Mouse (Mus musculus) kidney, embryonic 14.5 days (tissue): Measurements from ENCODE around the gene Vmn1r42. TPM values are rescaled to one million over a fixed set of nuclear protein-coding genes. Genes with fewer than 3 reads are reported as not detected.

Experiments
- ATAC-seq: fragments of 200-750 bp; cut with Nextera tagmentation; 2 replicates; pipeline ENCODE4 v1.8.0; 2017; ENCODE audit warnings: moderate number of reproducible peaks, mild to moderate bottlenecking, moderate TSS enrichment, moderate library complexity; ENCODE audit not compliant: low FRiP score, low TSS enrichment
- H3K27ac ChIP-seq: fragments of 300-500 bp; sonication (generic); 2 replicates; pipeline ENCODE4 v1.5.1; 2014; ENCODE audit warnings: low read depth, mild to moderate bottlenecking, low read length, moderate library complexity, mixed read lengths
- H3K27me3 ChIP-seq: fragments of 300-500 bp; sonication (generic); 2 replicates; pipeline ENCODE4 v1.6.1; 2014; ENCODE audit warnings: mild to moderate bottlenecking, low read length; ENCODE audit not compliant: control insufficient read depth, insufficient read depth
- H3K36me3 ChIP-seq: fragments of 300-500 bp; sonication (generic); 2 replicates; pipeline ENCODE4 v1.6.1; 2014; ENCODE audit warnings: low read length, mixed read lengths; ENCODE audit not compliant: control insufficient read depth, insufficient read depth
- H3K4me1 ChIP-seq: fragments of 300-500 bp; sonication (generic); 2 replicates; pipeline ENCODE4 v1.6.1; 2014; ENCODE audit warnings: low read length, mixed read lengths; ENCODE audit not compliant: control insufficient read depth, insufficient read depth
- H3K4me2 ChIP-seq: fragments of 300-500 bp; sonication (generic); replicated peaks from 2 replicates; pipeline ENCODE4 v1.6.1; 2014; ENCODE audit warnings: low read depth, mild to moderate bottlenecking, low read length
- H3K4me3 ChIP-seq: fragments of 300-500 bp; sonication (generic); 2 replicates; pipeline ENCODE4 v1.5.1; 2014; ENCODE audit warnings: mild to moderate bottlenecking, low read length
- H3K9ac ChIP-seq: fragments of 300-500 bp; sonication (generic); 2 replicates; pipeline ENCODE4 v1.6.1; 2014; ENCODE audit warnings: low read depth, mild to moderate bottlenecking, low read length, moderate library complexity
- H3K9me3 ChIP-seq: fragments of 300-500 bp; sonication (generic); 2 replicates; pipeline ENCODE4 v1.6.1; 2016; ENCODE audit warnings: low read length; ENCODE audit not compliant: control insufficient read depth
- WGBS: fragments of 180-500 bp; shearing (Covaris S2); extraction: QIAGEN DNeasy Blood & Tissue Kit; methylation state at CpG from one replicate; pipeline ENCODE4 v1.1.7; 2014; 5-methylcytosine and 5-hydroxymethylcytosine counted together
- polyA plus RNA-seq: library from polyadenylated mRNA; unstranded; fragments of >200 nt; fragmentation: Nextera tagmentation; extraction: Ambion mirVana; gene quantifications from 2 replicates; pipeline ENCODE4 v1.2.1, GENCODE M21; 2014

Vmn1r42 gene
- polyA plus RNA-seq, 1 experiment from 2014 or later: not detected

GRCm38 (mm10) chr6:89857552-89857951 lies 18.7 kb downstream of the Vmn1r42 start:
- Histone ChIP-seq H3K4me1 (no peaks in the 10 kb centered on the region), H3K9ac (no peak overlapping the region), H3K4me2 (no peak overlapping the region), H3K36me3 (no peaks in the 10 kb centered on the region), H3K27ac (no peak overlapping the region), H3K9me3 (peaks cover 5% of the 10 kb centered on the region; the same call in 1 of the 2 replicates), H3K27me3 (no peaks in the 10 kb centered on the region), H3K4me3 (no peak overlapping the region)
- WGBS: 74% methylated on average over 3 of the region's 3 CpGs
- ATAC-seq: no peak

Other genes with a start within 250 kb of the Vmn1r42 start
- 16.0 and 21.0 TPM in 2 replicates for gene Txnrd3, start 232.4 kb downstream of the Vmn1r42 start, polyA plus RNA-seq
- not detected in 2 replicates for gene Vmn1r40, start 168.9 kb downstream of the Vmn1r42 start, polyA plus RNA-seq
- not detected in 2 replicates for gene Vmn1r41, start 135.6 kb downstream of the Vmn1r42 start, polyA plus RNA-seq
- not detected in 2 replicates for gene Vmn1r43, start within 50 bp of the Vmn1r42 start, polyA plus RNA-seq
- gene Vmn1r44, start 7.2 kb upstream of the Vmn1r42 start, polyA plus RNA-seq: not detected in 2 replicates
- not detected in 2 replicates for gene Vmn1r45, start 64.2 kb upstream of the Vmn1r42 start, polyA plus RNA-seq
- not detected in 2 replicates for gene Vmn1r46, start 92.9 kb upstream of the Vmn1r42 start, polyA plus RNA-seq
- gene Vmn1r47, start 139.7 kb upstream of the Vmn1r42 start, polyA plus RNA-seq: not detected in 2 replicates
- gene Vmn1r48, start 160.4 kb upstream of the Vmn1r42 start, polyA plus RNA-seq: not detected in 2 replicates
- gene Vmn1r49, start 202.1 kb upstream of the Vmn1r42 start, polyA plus RNA-seq: not detected in 2 replicates
- gene Vmn1r50, start 225.0 kb upstream of the Vmn1r42 start, polyA plus RNA-seq: not detected in 2 replicates
- gene Vmn1r51, start 246.2 kb upstream of the Vmn1r42 start, polyA plus RNA-seq: not detected in 2 replicates